Mouse (Mus musculus): ENCODE measurements around the gene Syne2.

GRCm38 (mm10) chr12:75784271-75784751 lies 33.6 kb upstream of the Syne2 start:
- TF ChIP-seq CTCF (IDR thresholded peaks at IDR 0.05; ENCODE audit: low read depth, low read length) (no peak), POLR2A (IDR thresholded peaks at IDR 0.05; ENCODE audit: insufficient read depth, low read length) (no peak)

Data from ES-Bruce4 (cell line).